Mouse (Mus musculus) kidney, adult 2 months (tissue): ENCODE measurements at regions not wholly inside any gene's neighbourhood (a gene's known extent, or its start where the extent isn't known, plus 50 kb on each side); places are given as distances from the start of the nearest gene placed in this dataset.

Experiments used
- DNase-seq: peaks from one replicate; pipeline ENCODE4 v3.0.0; 2021
- H3K27ac ChIP-seq: fragments of 200-500 bp; 2 replicates; pipeline ENCODE4 v1.5.1; 2012; ENCODE audit warnings: low read depth, low read length, control low read depth, inconsistent platforms; ENCODE audit not compliant: insufficient read depth
- H3K27me3 ChIP-seq: fragments of 200-500 bp; replicated peaks from 2 replicates; pipeline ENCODE4 v1.6.1; 2012; ENCODE audit warnings: mild to moderate bottlenecking, moderate library complexity, low read length, inconsistent platforms; ENCODE audit not compliant: control insufficient read depth, insufficient read depth
- H3K36me3 ChIP-seq: fragments of 200-500 bp; 2 replicates; pipeline ENCODE4 v1.6.1; 2012; ENCODE audit warnings: mild to moderate bottlenecking, moderate library complexity, low read length, inconsistent platforms; ENCODE audit not compliant: control insufficient read depth, insufficient read depth
- H3K4me1 ChIP-seq: fragments of 200-500 bp; 2 replicates; pipeline ENCODE4 v1.6.1; 2011; ENCODE audit warnings: low read length; ENCODE audit not compliant: control insufficient read depth, insufficient read depth
- H3K4me3 ChIP-seq: fragments of 200-500 bp; 2 replicates; pipeline ENCODE4 v1.5.1; 2011; ENCODE audit warnings: mild to moderate bottlenecking, low read depth, low read length, control low read depth; ENCODE audit not compliant: insufficient read depth
- CTCF ChIP-seq: fragments of 200-500 bp; conservative IDR thresholded peaks from 2 replicates; pipeline ENCODE4 v1.5.1; 2011; ENCODE audit warnings: low read depth, mild to moderate bottlenecking, control low read depth, low read length, moderate library complexity, mixed read lengths; ENCODE audit not compliant: insufficient read depth, insufficient read length
- POLR2A ChIP-seq: fragments of 200-500 bp; IDR thresholded peaks from one replicate; pipeline ENCODE4 v1.6.1; 2011; ENCODE audit warnings: low read depth, low read length, control low read depth
- WGBS: fragments of 180-500 bp; shearing (Covaris S2); methylation state at CpG from one replicate; pipeline ENCODE4 v1.1.7; 2018; 5-methylcytosine and 5-hydroxymethylcytosine counted together

GRCm38 (mm10) chr12:64832313-64833151, 85.2 kb upstream of the Gm527 start:
- H3K27me3 ChIP-seq, result no peaks in the 10 kb centered on the region
- no peak for TF ChIP-seq POLR2A
- TF ChIP-seq CTCF, result no peak
- H3K4me3 ChIP-seq, result no peak overlapping the region
- H3K27ac ChIP-seq, result no peak overlapping the region
- H3K36me3 ChIP-seq, result no peaks in the 10 kb centered on the region
- 59% methylated on average over 9 of the region's 9 CpGs for WGBS
- no peak for DNase-seq
- H3K4me1 ChIP-seq, result no peaks in the 10 kb centered on the region

- Histone ChIP-seq H3K4me3 (no peak overlapping the region), H3K27me3 (no peaks in the 10 kb centered on the region), H3K36me3 (no peaks in the 10 kb centered on the region), H3K4me1 (no peaks in the 10 kb centered on the region), H3K27ac (no peak overlapping the region)
- DNase-seq, result no peak
- TF ChIP-seq CTCF, result no peak
- no peak for TF ChIP-seq POLR2A
These were observed 60.0 kb upstream of the Gm527 start for GRCm38 (mm10) chr12:64857709-64858108.
